Mouse (Mus musculus) ES-E14 (cell line): ENCODE data around the gene Rgl3.

Experiments
- CHD2 ChIP-seq: IDR thresholded peaks from 2 replicates; pipeline ENCODE4 v1.6.1; 2014; ENCODE audit warnings: mild to moderate bottlenecking, low read depth, low read length, inconsistent platforms
- ZNF384 ChIP-seq: IDR thresholded peaks from 2 replicates; pipeline ENCODE4 v1.6.1; 2012; ENCODE audit warnings: low read depth, low read length, inconsistent platforms

GRCm38 (mm10) chr9:21959244-21959643 is 30.0 kb downstream of the Rgl3 start:
- TF ChIP-seq CHD2 (no peak), ZNF384 (no peak)
